Mouse (Mus musculus): ENCODE measurements around the gene Tns3.

Gene Tns3

DNA sequence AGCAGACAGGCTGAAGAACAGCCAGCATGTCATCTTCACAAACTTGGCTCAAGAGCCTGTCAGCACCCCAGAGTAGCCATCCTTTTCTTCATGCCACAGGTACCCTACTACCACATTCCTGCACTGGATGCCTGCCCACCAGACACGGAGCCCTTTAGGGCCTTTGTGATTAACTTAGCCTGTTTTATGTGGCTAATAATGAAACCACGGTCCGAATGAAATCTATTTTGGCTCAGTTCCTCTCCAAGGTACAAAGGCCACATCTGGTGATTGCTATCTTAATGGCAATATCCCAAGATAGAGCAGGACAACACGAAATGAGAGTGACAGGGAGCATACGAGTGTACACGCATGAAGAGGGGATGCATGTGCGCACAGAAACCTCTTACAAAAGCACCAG is 53.9 kb downstream of the Tns3 start:
- no peak for DNase-seq

DNA sequence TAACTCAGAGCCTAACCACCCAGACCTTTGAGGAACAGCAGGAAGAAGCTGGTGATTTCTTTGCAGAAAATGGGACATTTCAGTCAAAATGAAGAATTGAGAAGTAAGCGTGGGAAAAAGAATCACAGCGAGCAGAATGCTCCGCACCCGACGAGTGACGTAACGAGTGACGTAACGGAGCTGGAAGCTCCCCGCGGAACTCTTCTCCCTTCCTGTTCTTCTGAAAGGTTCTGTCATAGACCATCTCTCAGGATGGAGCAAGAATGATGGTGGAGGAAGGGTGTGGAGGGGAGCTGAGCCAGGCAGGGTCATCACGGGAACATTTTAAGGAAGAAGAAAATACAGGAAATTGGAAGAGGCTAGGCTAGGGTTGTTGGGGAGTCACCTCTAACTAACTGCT is 54.5 kb downstream of the Tns3 start:
- no peak for DNase-seq

DNA sequence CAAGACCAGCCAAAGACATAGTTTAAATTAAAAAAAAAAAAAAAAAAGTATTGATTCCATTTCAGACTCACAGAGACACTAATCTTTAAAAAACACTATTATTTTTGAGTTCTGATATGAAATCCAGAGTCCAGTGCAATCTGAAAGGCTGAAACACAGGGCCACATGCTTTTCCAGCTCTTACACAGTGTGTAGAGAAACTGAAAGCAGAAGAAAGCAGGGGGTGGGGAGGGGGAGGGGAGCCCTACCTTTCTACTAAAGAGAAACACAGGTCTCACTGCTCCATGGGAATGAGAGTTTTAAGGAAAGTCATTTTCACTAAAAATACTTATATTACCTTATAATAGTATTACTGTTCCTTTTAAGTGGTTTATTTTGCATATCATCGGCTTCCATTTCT is 57.2 kb downstream of the Tns3 start:
- DNase-seq = no peak

DNA sequence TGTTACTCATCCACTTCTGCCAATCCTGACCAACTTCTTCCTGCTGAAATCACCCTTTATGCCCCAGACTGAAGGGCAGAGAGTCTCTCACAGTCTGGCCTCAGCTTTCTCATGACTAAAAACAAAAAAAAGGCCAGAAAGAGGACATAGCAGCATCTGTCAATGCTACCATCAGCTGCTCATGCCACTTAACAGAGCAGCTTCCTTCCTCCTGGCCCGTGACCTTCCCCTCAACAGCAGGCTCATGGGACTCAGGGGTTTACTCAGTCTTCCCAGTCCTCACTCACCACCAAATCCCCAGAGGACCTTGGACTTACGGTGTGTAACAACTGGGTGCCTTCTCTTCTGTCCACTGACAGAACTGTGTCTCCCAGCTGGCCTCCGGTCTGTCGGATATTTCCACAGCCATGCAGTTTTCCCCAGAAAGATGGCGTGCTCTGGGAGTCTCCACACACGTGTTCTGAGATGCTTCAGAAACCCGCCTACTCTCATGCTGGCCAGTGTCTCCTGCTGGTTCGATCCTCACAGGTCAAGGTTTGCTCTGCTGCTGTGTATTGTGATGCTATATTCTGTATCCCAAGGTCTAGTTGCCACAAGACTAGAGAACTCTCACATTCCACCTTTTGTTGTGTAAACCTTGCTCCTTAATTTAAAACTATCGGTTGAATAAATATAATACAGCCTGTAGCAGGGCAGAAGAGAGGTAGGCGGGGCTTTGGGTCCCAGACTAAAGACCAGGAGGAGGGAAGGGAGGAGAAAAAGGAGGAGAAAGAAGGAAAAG is 59.4 kb downstream of the Tns3 start:
- DNase-seq = no peak

DNA sequence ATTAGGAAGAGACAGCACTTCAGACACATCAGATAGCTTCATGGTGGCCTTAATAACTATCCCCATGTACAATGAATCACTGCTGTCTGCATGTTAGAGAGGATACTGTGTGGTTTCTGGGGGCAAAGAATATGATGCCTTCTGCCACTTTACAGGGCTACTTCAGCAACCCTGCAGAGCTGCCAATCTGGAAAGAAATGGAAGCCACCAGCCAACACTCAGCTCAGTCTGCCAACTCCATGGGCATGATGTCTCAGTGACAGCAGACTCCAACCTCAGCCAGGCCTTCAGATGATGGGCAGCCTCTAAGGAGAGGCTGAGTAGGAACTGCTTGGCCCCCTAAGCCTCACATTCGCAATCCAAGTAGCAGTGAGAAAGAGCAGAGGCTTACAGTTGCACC is 61.7 kb downstream of the Tns3 start:
- no peak for DNase-seq

DNA sequence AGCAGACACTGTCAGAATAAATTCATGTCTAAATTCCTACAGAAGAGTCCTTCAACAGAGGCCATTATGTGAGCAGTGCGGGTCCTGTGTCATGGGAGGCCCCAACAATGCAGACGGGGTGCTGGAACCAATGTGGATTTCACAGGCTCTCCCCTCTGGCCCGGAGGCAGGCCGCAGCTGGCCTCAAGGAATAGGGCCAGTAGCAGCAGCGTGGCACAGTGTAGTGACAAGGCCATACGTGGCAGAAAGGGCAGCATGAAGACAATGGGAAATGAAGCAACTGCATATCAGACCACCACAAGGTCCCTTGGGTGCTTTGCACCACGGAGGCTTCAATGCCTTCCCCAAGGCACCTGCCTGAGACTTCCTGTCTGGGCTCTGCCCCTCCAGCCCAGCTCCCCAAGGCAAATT is 62.9 kb downstream of the Tns3 start:
- no peak for DNase-seq

DNA sequence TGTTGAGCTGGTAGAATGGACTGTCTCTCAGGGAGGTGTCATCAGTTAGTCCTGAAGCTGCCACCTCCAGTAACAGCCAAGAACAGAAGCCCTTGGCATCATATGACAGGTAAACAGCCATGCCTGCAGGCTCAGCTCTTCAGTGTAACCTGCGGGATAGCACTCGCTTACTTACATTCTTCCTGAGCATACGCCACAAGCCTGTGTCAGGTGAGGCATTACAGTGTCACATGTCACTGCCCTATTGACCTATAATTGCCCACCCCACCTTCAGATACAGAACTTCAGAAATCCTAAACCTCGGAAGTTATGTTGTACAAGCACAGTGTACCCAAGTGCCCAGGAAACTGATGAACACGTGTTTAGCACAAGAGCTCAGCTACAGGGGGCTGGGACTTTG is 68.7 kb downstream of the Tns3 start:
- DNase-seq = no peak

DNA sequence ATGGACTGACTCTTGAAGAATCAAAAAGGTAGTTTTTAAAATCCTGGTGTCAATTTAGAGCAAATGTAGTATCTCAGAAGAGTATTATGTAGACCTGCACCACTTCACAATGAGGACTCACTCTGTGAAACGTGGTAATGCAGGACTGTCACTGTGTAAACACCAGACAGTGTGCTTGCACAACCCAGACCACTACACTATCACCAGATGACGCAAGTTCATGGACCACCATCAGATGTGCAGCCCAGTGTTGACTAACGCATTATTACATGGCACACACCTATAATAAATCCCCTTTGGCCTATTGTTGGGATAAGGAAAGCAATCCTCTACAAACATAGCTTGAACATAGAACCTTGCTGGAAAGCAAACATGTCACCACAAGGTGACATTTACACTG is 71.2 kb downstream of the Tns3 start:
- DNase-seq = no peak

DNA sequence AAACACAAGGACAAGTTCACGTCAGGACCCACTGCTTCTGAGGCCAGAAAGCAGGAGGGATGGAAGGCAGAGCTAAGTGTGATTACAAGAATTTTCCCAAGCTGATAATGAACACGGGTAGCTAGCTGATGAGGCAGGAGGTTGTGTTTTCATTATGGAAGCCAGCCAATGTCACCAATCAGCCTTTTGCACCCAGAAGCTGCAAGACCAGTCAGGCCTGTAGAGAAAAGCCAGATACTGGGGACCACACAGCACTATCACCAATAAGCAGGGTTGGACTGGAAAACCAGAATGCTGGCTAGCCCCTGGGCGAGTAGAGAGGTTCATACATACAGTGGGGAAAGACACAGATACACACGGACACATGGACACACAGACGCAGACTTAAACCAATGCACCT is 73.1 kb downstream of the Tns3 start:
- DNase-seq = no peak

DNA sequence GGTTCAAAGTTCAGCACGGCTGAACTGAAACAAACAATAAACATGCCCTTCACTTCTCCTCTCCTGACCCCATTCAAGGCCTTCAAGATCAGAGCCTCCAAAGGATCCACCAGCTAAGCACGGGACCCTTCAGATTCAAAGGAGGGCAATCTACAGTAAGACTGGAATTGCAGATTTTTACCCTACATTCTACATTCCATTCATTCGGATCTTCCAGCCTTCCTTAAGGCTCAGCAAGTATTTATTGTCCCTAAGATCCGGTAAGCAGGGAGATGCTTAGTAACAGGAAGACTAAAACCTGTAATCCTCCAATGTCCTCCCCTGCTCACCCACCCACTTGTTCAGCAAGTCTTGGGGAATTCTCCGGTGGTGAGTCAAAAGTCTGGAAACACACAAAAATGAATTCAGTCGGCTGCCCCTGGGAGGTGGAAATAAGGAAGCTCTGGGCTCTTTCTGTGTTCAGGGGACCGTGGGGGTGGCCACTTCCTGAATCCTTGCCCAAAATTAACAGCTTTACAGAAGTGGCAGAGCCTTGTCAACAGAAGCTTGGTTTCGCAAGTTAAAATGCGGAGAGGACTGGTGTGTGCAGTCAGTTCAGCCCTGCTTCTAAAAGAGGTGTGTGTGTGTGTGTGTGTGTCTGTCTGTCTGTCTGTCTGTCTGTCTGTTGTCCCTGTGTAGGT is 75.0 kb downstream of the Tns3 start:
- no peak for DNase-seq

DNA sequence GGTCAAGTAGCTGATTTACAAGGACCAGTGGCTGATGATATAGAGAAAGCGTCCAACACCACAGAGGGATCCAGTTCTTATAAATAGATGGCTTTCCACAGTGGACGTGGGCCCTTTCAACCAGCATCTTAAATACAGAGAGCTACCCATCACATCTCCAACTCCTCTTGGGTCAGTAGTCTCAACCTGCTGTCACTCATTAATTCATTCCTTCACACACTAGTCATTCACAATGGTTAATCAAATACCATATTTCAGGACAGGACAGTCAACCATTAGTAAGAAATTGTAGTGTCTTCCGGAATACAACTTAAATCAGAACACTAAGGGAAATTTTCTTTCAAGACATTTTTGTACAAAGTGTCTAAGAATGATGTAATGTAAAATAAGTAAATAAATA is 76.4 kb downstream of the Tns3 start:
- no peak for DNase-seq

DNA sequence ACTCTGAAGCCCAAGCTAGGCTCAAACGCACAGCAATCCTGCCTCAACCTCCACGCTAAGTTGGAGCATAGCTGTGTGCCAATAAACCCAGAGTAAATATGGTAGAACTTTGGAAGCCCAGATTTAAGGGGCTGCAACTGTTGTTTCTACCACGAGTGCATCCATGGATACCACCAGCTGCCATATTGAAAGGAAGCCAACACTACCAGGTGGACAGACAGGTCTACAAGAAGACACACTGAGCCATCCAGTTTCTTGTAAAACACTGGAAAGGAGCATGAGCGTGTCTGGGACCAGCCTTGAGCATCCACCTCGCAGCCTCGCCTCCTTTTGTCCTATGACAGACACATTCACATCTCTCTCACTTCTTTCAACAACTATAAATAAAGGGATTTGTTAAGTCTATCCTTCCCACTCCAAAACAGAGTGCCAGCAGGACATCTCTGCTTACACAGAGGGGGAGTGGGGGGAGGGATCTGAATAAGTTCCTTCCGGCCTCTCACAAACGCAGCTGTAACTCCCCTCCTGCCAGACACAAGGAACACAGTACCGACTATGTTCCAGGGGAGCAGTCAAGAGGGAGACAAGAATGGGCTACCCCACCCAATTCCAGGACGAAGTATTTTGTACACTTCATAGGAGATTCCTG is 77.2 kb downstream of the Tns3 start:
- DNase-seq = no peak

DNA sequence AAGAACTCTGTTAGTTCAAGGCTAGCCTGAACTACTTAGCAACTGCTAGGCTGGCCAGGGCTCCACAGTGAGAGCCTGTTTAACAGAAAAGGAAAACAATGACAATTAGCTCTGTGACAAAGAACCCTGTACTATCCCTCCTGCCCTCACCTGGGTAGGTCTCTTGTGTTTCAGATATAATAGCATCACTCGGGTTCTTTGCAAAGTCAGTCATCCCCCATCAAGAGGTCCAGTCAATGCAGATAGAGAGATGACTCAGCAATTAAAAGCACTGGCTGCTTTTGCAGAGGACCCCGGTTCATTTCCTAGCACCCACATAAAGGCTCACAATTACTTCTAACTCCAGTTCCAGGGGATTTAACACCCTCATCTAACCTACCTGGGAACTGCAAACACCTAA is 78.0 kb downstream of the Tns3 start:
- DNase-seq = no peak

DNA sequence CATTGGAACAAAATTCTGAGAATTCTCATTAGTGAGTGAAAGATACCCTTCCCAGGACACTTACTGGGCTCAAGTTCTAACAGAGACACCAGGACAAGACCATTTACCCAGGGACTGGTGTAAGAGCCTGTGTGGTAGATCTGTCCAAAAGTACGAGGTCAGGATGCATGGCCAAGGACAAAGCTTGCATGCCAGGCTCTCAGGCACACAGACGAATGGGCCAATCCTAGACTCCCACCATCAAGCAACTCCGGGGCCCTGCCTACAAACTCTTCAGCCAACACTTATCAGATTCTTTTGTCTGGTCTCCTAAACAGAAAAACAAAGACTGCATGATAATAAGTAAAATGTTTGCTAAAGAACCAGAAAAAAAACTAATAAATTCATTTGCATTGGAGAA is 78.6 kb downstream of the Tns3 start:
- DNase-seq = no peak

DNA sequence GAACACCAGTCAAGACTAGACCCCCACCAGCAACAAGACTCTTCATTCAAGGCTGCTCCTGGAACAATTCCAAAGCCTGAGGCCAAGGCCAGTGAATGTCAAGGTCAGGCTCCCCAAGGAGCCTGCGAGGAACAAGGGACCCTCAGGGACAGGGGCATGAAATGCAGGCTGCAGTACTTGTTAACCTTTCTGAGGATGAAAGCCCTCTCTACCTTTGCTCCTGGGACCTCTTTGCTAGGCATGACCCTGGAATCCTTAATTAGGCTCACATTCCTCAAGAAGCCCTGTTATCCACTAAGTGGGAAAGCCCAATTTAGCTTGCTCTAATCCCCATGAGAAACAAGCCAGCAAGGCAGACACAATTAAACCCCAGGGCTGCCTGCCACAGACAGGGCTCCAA is 79.4 kb downstream of the Tns3 start:
- DNase-seq = no peak

DNA sequence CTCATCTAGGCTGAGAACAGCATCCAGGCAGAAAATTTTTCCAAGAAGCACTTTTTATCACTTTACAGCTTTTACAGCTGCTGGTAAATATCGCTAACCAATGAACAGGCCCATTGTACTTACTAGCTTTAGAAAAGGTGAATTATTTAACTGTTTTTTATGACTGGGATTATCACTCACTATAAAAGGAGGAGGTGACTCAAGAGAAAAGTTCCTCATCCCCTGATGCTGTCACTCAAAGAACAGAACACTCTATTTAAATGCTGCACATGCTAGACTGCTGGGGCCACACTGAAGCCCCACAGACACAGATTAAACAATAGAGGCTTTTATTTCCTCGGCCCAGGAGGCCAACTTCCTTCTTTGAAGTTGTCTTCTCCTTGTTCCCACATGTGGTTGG is 80.0 kb downstream of the Tns3 start:
- no peak for DNase-seq

DNA sequence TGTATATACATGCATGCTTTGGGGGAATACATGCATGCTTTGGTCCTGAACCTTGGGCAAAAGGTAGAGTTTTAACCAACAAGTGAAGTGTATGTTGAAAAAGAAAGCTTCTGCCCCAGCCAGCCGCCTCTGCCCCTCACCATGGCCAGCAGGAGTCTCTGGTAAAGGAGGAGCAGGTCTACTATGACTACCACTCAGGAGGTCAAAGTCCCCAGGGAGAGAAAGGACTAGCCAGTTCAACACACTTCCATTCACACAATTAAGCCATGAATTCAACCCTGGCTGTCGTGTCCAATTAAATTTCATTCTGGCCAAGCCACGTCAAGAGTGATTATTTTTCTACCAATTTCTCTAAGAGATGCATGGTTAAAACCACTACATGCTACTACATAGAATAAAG is 81.2 kb downstream of the Tns3 start:
- DNase-seq = no peak

DNA sequence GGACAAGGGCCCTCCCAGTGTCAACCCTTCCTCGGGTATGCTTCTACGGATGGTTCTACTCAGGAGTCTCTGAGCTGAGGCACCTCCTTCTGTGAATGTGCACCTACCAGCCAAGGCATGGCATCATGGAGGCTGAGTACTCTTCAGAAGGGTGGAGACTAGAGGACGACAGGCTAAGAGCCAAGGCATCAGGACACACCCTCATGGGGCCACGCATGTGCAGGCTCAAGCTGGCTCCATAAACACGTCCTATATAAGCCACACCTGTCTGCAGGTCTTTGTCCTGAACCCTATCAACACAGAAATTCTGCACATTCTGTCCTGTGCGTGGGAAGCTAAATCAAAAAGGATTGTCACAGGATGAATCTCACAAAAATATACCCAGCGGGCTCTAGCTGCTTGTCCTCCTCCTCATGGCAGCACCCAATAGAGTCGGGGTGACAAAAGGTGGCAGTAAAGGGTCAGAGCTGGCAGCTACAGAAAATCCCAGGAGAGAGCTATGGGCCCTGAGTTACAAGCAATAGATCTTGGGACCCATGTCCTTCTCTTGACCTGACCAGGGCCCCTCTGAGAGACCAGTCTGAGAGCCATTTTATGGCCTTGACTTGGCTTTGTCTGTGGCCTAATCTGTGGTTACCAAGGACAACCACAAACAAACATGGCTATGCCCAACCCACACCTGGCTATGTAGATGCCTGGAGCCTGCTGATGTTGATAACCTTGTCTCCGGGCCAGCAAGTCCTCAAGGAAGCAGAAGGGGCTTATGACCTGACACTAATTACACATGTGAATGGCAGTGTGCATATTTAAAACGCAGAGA is 82.0 kb downstream of the Tns3 start:
- DNase-seq = no peak

DNA sequence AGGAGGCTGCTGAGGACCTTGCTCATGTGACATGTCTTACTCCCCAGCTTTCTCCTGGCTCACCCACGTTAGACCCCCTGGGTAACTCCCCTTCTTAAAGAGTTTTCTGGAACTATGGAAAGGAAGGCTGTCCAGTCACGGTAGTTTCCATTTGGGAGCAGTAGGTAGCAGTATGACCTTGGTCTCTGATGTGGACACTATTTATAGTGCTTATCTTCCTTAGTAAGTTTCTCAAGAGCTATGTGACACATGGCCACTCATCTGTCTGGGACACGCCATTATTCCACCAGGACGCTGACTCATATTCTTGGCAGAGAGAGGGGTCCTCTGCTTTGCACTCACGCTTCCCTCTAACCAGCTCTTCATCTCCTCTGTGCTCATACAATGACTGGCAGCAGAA is 84.5 kb downstream of the Tns3 start:
- no peak for DNase-seq

DNA sequence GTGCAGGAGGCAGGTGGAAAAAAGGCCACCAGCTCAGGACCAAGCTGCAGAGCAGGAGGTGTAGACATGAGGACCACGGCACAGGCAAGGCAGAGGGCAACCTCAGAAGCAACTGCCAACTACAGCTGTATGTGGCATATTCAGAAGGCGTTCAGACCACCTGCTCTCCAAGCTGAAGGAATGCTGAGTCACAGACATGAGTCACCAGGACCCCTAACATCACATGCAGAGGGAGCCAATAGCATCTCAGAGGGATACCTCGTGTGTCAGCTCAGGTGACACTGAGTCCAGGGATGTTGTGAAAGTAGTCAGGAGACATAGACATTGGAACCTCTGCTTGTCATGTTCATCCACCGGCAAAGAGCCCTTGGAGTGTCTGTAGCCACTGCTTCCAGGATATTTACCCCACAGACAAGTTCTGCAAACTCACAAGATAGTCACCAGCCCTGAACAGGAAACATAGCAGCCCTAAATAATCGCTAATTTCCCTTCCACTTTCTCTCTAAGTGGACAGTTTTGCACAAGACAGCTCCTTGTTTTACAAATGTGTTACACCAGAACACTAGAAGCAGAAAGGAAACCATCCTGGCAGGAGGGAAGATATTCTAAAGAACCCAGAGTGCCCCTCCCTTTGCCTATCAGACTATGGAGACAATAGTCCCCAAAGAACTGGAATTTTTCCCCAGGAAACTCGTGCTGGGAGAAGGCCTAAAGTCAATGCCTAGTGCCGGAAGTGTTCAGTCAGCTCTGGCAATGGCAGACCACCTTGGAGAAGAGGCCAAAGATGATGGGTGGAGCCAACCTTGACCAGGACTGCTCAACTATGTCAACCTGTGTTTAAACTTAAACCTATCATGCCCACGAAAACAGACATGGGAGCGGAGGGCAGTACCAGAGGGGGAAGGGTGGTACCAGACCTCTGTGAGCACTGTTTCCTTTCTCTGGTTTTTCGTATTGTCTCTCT is 88.8 kb downstream of the Tns3 start:
- DNase-seq = no peak

DNA sequence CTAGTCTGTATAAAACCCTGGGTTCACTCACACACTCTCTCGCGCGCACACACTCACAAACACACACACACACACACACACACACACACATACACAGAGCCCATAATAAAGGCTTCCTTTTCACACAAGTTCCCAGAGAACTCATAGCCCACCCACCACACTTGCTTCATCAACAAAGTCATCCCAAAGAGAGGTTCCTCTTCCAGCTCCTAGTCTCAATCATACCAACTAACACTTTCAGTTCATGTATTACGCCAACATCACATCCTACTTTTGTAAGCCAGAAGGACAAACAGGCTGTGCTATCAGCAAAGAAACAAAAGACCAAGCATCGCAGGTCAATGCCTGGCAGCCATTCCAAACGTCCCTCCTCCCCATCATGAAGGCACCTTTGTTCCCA is 89.8 kb downstream of the Tns3 start:
- DNase-seq = no peak

DNA sequence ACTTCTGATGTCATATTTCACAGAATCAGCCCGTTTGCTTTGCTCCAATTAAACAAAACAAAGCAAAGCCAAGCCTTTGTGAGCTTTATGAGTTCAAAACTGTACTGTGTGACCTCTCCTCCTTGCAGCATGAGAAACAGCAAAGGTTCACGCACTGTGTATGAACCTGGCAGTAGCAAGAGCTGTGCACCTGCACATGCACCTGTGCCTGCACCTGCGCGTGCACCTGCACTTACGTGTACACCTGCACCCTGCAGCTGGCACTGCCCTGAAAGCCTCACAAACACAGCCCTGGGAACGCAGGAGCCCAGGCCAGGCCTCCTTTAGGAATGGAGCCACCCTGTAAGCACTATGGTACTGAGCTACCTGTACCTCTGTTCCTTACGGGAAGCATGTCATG is 91.6 kb downstream of the Tns3 start:
- DNase-seq = no peak
